Mouse (Mus musculus) cerebellum, adult 2 months (tissue): Measurements from ENCODE around the gene Mtmr3.

ENCODE experiments used
- CTCF ChIP-seq: fragments of 200-500 bp; IDR thresholded peaks from 2 replicates; pipeline ENCODE4 v1.5.1; 2011; ENCODE audit warnings: low read depth, mild to moderate bottlenecking, control low read depth, low read length, moderate library complexity, borderline replicate concordance; ENCODE audit not compliant: insufficient read depth
- POLR2A ChIP-seq: fragments of 200-500 bp; IDR thresholded peaks from 2 replicates; pipeline ENCODE4 v1.6.1; 2011; ENCODE audit warnings: low read length, control low read depth, borderline replicate concordance; ENCODE audit not compliant: insufficient read depth

DNA sequence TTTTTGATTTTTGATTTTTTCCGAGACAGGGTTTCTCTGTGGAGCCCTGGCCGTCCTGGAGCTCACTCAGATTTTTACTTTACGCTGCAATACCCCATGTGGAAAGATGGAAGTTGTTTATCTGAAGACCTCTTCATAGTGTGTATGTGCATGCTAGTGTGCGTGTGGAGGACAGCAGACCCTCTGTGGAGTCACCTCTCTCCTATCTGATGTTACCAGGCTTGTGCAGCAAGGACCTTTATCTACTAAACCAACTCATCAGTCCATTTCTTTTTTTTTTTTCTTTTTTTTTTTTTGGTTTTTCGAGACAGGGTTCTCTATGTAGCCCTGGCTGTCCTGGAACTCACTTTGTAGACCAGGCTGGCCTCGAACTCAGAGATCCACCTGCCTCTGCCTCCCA lies 28.3 kb downstream of the Mtmr3 start:
- no peak for TF ChIP-seq POLR2A
- TF ChIP-seq CTCF, result no peak
